Mouse (Mus musculus): ENCODE results near the gene C1ra.
A peak's percentile ranks its signal among the peaks of the same experiment; 100 is the strongest.
"Not testable (repeated sequence)": the region's sequence is repeated elsewhere in the genome, so short reads cannot be mapped to it uniquely, and the experiment has no call there.

Gene C1ra

DNA sequence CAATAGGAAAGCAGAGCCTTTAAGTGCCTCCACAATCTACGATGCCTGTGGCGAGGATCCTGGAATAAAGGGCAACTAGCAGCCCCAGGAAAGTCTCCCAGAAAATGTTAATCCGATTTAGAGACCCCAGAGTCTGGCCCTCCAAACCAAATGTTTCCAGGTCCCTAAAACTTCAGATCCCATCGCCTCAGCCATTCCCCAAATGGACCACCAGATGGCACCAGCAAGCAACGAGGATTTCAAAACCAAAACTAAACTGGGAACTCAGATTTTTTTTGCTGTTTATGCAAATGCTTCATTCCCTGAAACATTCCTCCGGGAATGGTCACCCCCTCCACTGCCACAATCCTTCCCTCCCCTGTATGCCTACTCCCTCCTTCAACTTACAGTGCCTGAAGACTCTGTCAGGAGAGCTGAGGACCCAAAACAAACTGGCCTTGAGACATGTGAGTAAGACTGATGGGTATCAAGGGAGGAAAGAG, at the start of gene C1ra:
Gene C1ra, plus strand, starts transcription at position 51 of the 482 bp plus-strand sequence.
- DNase-seq (ENCODE audit: low spot score in 2 of 2) = peak; percentile 63 to 64

DNA sequence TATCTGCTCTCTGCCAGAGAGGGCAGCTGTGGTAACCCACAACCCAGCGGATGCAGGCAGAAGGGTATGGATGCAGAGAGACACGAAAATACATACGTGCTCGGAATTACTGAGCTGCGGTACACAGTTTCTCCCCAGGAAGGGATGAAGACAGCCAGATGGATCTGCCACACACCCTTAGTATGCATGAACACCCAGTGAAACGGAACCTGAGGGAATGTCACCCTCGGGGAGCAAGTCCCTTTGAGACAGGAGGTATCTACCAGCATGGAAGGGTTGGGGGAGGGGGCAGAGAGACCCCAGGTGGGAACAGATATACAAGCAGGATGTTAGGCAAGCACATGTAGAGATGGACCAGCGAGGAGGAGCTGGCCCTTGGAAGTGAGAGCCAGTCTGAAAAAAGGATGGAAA, 48.3 kb upstream of the C1ra start:
- no peak for DNase-seq (ENCODE audit: low spot score in 2 of 2)

- DNase-seq (ENCODE audit: low spot score in 2 of 2) = peak; percentile 24 to 54
Measured at GRCm38 (mm10) chr6:124464305-124465271, 47.6 kb upstream of the C1ra start, which contains the start of gene Clstn3. TSS of gene Clstn3 (minus strand) at chr6:124464794.

- no peak for DNase-seq (ENCODE audit: low spot score in 2 of 2)
Measured at GRCm38 (mm10) chr6:124465299-124465698, 46.9 kb upstream of the C1ra start.

DNA sequence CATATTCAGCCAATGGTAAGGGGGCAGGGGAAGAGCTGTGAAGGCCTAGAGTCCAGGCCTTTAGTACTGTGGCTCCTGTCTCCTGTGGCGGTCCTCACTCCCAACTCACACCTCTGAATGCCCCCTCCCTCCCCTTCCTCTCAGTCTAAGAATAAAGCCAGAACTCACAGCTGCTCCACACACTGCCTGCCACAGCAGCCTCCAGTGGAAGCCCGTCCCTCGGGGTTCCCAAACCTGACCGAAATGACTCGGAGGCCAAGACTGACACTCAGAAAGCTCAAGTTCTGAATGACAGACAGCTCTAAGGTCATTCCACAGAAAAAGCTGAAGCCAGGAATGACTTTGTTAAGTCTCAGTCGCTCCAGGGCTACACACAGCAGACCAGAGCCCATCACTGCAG, 46.5 kb upstream of the C1ra start:
- DNase-seq (ENCODE audit: low spot score in 2 of 2) = no peak

DNA sequence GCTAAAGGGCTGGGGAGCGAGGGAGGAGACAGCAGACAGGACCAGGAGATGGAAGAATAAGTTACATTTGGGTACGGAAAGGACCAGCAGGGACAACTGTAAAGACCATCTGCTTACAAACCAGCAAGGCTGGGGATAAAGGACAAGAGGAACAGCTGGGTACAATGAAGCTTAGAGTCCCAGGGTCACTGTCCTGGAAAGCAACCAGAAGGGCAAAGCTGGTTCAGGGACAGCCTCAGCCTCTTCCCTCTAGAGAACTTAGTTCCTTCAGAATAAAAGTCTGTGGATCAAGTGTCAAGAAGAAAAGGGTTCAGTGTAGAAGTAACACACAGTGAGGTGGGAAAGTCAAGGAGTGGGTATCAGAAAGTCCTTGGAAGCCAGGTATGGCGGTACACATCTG, 41.1 kb upstream of the C1ra start:
- no peak for DNase-seq (ENCODE audit: low spot score in 2 of 2)

DNA sequence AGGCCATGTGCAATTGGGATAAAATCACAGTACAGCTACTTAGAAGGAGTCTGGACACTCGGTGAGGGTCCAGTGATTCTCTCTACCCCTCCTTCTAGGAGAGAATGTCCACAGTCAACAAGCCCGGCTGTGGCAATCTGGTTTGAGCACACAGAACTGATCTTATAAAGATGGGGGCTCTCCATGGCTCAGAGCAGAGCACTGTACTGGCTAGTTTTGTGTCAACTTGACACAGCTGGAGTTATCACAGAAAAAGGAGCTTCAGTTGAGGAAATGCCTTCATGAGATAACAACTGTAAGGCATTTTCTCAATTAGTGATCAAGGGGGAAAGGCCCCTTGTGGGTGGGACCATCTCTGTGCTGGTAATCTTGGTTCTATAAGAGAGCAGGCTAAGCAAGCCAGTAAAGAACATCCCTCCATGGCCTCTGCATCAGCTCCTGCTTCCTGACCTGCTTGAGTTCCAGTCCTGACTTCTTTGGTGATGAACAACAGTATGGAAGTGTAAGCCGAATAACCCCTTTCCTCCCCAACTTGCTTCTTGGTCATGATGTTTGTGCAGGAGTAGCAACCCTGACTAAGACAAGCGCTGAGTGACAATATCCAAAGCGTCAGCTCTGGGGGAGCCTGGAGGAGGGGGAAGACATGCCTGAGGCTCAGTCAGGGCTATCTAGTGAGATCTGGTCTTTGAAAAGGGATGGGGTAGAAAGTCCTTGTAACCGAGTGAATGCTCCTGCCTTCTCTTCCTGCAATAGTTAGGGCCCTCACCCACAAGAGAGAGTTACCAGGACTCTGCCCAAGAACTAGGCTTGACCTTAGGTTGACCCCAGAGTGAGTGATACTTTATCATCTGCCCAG, 40.2 kb upstream of the C1ra start:
- not testable (repeated sequence) for DNase-seq (ENCODE audit: low spot score in 2 of 2)

GRCm38 (mm10) chr6:124472801-124473200, 39.4 kb upstream of the C1ra start:
- DNase-seq (ENCODE audit: low spot score in 2 of 2) = peak in 1 of 2 experiments; percentile 35

DNA sequence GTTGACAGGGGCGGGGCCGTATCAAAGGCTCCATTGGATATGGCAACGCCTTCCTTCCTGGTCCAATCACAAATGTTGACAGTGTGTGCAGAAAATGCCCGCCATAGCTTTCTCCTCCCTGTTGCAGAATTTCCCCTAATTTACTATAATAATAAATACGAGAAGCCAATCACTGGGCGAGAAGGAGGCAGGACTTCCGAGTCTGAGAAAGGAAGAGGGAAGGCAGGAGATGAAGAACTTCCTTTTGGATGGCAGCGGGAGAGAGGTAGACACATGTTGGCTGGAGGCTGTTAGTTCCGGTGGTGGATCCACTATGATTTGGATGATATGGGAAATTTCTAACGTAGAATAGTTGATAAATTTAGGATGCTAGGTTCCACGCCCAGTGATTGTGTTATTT, 37.6 kb upstream of the C1ra start:
- no peak for DNase-seq (ENCODE audit: low spot score in 2 of 2)

DNA sequence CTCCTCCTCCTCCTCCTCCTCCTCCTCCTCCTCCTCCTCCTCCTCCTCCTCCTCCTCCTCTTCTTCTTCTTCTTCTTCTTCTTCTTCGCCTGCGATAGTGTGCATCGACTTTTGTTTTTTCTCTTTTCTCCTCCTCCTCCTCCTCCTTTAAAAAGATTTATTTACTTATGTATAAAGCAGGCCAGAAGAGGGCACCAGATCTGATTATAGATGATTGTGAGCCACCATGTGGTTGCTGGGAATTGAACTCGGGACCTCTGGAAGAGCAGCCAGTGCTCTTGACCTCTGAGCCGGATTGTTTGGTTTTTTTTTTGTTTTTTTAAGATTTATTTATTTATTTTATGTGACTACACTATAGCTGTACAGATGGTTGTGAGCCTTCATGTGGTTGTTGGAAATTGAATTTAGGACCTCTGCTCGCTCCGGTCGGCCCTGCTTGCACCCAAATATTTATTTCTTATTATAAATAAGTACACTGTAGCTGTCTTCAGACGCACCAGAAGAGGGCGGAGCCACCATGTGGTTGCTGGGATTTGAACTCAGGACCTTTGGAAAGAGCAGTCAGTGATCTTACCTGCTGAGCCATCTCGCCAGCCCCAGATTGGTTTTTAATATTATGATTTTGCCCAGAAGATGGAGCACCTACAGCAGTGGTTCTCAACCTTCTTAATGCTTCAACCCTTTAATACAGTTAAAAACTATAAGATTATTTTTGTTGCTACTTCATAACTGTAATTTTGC, 36.7 kb upstream of the C1ra start:
- not testable (repeated sequence) for DNase-seq (ENCODE audit: low spot score in 2 of 2)

DNA sequence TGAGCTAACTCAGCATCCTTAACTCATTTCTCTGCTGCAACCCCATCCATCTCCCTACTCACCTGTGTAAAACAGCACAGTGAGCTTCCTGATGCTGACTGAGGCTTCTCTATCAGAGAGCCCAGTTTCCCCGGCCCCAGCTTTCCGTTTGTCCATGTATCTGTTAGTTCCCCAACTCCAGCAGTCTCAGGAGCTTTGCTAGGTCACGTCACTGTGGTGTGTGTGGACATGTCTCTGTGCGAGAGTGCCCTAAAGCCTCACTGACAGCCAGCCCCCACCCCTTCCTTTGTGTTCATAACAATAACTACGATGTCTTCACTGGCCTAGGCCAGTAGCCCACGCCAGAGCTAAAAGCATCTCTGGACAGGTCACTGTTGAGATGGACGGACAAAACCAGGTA, 36.0 kb upstream of the C1ra start:
- DNase-seq (ENCODE audit: low spot score in 2 of 2) = no peak

DNA sequence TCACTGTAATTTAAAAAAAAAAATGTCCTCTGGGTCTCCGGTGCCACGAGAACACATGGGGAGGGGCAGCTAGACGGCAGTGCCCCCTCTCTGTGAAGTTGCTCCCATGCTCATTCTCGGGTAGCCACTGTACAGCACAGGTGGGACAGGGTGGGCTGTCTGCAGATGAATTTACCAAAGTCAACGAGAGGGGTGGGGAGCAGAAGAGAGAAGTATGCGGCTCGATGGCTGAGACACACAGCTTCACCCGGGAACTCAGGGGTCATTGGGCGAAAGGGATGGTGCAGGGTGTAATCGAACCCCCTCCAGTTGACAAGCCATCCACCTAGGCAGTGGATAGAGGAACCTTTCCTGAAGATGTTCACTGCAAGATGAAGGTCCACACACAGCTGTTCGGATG, 35.4 kb upstream of the C1ra start:
- no peak for DNase-seq (ENCODE audit: low spot score in 2 of 2)

DNA sequence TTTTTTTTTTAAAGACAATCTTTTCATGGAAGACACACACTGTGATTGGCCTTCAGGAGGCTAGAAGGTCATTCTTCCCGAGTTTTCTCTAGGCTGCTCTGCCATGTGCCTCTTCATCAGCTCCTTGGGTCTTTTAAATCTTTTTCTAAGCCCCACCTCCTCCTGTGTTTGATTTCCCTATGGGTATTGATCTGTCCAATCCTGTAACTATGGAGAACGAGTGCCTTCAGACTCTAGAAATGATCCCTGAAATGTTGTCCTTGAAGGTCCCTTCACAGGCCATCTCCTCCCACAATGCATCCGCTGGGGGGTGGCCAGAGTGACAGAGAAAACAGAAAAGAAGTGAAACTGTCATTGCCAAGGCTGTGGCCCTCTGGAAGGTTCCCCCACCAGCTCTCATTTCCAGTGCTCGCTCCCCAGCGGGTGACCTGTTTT, 35.0 kb upstream of the C1ra start:
- DNase-seq (ENCODE audit: low spot score in 2 of 2) = no peak

GRCm38 (mm10) chr6:124477922-124478651, 34.1 kb upstream of the C1ra start:
- DNase-seq (ENCODE audit: low spot score in 2 of 2) = peak; percentile 42 to 51

GRCm38 (mm10) chr6:124478874-124479572, 33.2 kb upstream of the C1ra start:
- DNase-seq (ENCODE audit: low spot score in 2 of 2) = no peak

DNA sequence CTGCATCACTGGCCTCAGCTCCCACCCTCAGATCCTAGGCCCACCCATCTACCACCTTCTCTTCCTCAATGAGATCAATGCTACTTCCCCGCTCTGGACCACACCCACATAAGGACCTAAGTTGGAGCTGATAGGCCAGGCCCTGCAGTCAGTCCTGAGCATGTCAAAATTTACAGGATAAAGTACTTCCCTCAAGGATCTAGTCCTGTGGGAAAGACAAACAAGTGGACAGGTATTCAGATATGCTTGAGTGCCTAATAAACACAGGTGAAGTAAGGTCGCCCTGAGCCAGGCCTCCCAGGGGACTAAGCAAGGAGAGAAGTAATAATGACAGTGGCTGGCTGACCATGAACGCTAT, 32.7 kb upstream of the C1ra start:
- DNase-seq (ENCODE audit: low spot score in 2 of 2) = no peak

DNA sequence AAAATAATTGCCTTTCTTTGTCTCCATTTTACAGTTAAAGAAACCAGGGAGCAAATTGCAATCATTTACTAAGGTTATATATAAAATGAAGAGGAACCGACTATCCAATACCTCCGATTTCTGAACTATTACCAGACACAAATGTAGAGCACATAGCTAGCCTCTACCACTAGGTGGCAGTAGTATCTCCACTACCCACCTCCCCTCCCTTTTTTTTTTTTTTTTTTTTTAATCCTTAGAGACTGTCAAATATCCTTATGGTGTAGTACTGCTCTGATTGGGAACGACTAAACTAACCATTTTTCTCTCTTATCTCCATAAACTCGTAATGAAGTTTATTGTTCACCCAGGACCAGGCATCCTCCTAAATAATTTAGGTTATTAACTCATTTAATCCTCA, 31.9 kb upstream of the C1ra start:
- DNase-seq (ENCODE audit: low spot score in 2 of 2) = no peak

GRCm38 (mm10) chr6:124481571-124481970, 30.6 kb upstream of the C1ra start:
- peak in 1 of 2 experiments; percentile 49 for DNase-seq (ENCODE audit: low spot score in 2 of 2)

GRCm38 (mm10) chr6:124483831-124484230, 28.4 kb upstream of the C1ra start:
- DNase-seq (ENCODE audit: low spot score in 2 of 2) = not testable (repeated sequence)

DNA sequence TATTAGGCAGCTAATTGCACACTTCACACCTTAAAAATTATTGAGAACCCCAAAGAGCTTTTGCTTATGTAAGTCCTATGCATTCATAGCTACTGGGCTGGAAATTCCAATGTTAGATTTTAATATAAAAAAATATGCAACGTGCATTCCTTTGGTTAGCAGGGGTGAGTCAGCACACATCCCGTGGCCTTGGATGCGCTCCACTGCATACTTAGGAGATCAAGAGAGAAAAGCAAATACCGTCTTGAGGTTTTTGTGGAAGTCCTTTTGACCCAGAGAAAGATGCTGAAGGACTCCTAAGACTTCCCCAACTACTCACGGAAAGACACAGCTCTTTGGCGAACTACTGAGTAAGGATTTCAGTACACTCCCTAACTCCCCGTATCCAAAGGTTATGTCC, 27.4 kb upstream of the C1ra start:
- no peak for DNase-seq (ENCODE audit: low spot score in 2 of 2)

Data from urinary bladder, postnatal 36 days (tissue).